8 mouse cellular contexts compared by ENCODE assay signal in the genomic region with DNA sequence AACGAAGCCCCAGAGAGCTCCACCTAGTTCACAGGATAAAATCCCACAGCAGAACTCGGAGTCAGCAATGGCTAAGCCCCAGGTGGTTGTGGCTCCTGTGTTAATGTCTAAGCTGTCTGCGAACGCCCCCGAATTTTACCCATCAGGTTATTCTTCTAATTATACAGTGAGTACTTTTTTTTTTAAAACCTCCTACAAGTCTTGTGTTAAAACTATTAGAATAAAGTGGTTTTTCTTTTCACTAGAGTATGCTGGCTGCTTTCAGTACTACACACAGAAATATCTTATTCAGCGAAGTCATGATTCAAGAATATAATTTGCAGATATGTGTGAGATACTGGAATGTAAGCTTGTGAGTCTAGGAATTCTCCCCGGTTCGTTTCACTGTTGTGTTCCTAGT. TPM values are rescaled to one million over a fixed set of nuclear protein-coding genes. Genes with fewer than 3 reads are reported as not detected.
DNase-seq lines count a peak whose midpoint lies in the region; ATAC-seq and TF ChIP-seq lines count a peak whose summit lies in the region.

No protein-coding gene starts in this region.

- H3K4me3 ChIP-seq in cerebellum, adult 2 months (replicated peaks; ENCODE audit: insufficient read depth, low read depth, low read length) = peak overlapping the region; percentile 30
- no peak overlapping the region for H3K4me3 ChIP-seq in testis, adult 2 months (ENCODE audit: control insufficient read depth, low read depth, low read length)
- H3K4me3 ChIP-seq in hindbrain, embryonic 16.5 days (ENCODE audit: low read length) = peak overlapping the region; percentile 99
- peak overlapping the region; percentile 99 for H3K4me3 ChIP-seq in liver, postnatal 0 days (ENCODE audit: low read depth, low read length)

- H3K9me3 ChIP-seq in hindbrain, embryonic 16.5 days (ENCODE audit: control insufficient read depth, low read length) = no peaks in the 10 kb centered on the region
- H3K9me3 ChIP-seq in liver, postnatal 0 days (ENCODE audit: low read length) = no peaks in the 10 kb centered on the region

- 10% methylated on average over 8 of the region's 8 CpGs for WGBS in cerebellum, adult 2 months
- WGBS in hindbrain, embryonic 16.5 days = 16% methylated on average over 8 of the region's 8 CpGs
- WGBS in liver, postnatal 0 days (ENCODE audit: insufficient replicate concordance) = 24% methylated on average over 8 of the region's 8 CpGs

- peak overlapping the region; percentile 98 for H3K9ac ChIP-seq in hindbrain, embryonic 16.5 days (ENCODE audit: low read depth, low read length)
- peak overlapping the region; percentile 98 for H3K9ac ChIP-seq in liver, postnatal 0 days (replicated peaks)

- H3K36me3 ChIP-seq in testis, adult 2 months (ENCODE audit: control insufficient read depth, insufficient read depth, low read length) = no peaks in the 10 kb centered on the region; the same call in 1 of the 2 replicates
- no peaks in the 10 kb centered on the region for H3K36me3 ChIP-seq in hindbrain, embryonic 16.5 days (ENCODE audit: control insufficient read depth, insufficient read depth, low read length)
- peaks cover 9% of the 10 kb centered on the region; the same call in 1 of the 2 replicates for H3K36me3 ChIP-seq in liver, postnatal 0 days (replicated peaks; ENCODE audit: insufficient read depth, low read length)

- H3K27me3 ChIP-seq in cerebellum, adult 2 months (ENCODE audit: control insufficient read depth, insufficient read depth, low read length) = no peaks in the 10 kb centered on the region
- H3K27me3 ChIP-seq in testis, adult 2 months (ENCODE audit: control insufficient read depth, insufficient read depth, low read length) = no peaks in the 10 kb centered on the region
- no peaks in the 10 kb centered on the region for H3K27me3 ChIP-seq in hindbrain, embryonic 16.5 days (replicated peaks; ENCODE audit: control insufficient read depth, insufficient read depth, low read length)
- no peaks in the 10 kb centered on the region for H3K27me3 ChIP-seq in liver, postnatal 0 days (ENCODE audit: insufficient read depth, low read length)

- ATAC-seq in cerebellum, adult (ENCODE audit: insufficient number of reproducible peaks, low FRiP score, low TSS enrichment) = no peak
- no peak for ATAC-seq in hindbrain, embryonic 16.5 days
- no peak for ATAC-seq in liver, postnatal 0 days
- no peak for ATAC-seq in frontal cortex, adult (ENCODE audit: low TSS enrichment)

- peaks cover 10% of the 10 kb centered on the region; the same call in 1 of the 2 replicates for H3K4me1 ChIP-seq in cerebellum, adult 2 months (ENCODE audit: control insufficient read depth, insufficient read depth, low read length)
- H3K4me1 ChIP-seq in testis, adult 2 months (ENCODE audit: control insufficient read depth, insufficient read depth, low read length) = no peaks in the 10 kb centered on the region; the same call in none of the 2 replicates
- peaks cover 14% of the 10 kb centered on the region for H3K4me1 ChIP-seq in hindbrain, embryonic 16.5 days (ENCODE audit: control insufficient read depth, insufficient read depth, low read depth, low read length)
- H3K4me1 ChIP-seq in liver, postnatal 0 days (ENCODE audit: insufficient read depth) = peaks cover 9% of the 10 kb centered on the region

- no peak overlapping the region for H3K27ac ChIP-seq in cerebellum, adult 2 months (ENCODE audit: insufficient read depth, low read length)
- peak overlapping the region; percentile 32; the same call in 1 of the 2 replicates for H3K27ac ChIP-seq in testis, adult 2 months (ENCODE audit: control insufficient read depth, insufficient read depth, low read depth, low read length)
- H3K27ac ChIP-seq in hindbrain, embryonic 16.5 days (ENCODE audit: low read depth, low read length) = no peak overlapping the region; the same call in 1 of the 2 replicates
- H3K27ac ChIP-seq in liver, postnatal 0 days (ENCODE audit: low read depth) = peak overlapping the region; percentile 97

- TF ChIP-seq POLR2A in cerebellum, adult 2 months (IDR thresholded peaks at IDR 0.05; ENCODE audit: borderline replicate concordance, insufficient read depth, low read length) = no peak
- no peak for TF ChIP-seq POLR2A in testis, adult 2 months (IDR thresholded peaks at IDR 0.05; ENCODE audit: control insufficient read depth, low read depth, low read length)

- H3K4me2 ChIP-seq in hindbrain, embryonic 16.5 days (ENCODE audit: low read length) = peak overlapping the region; percentile 76
- H3K4me2 ChIP-seq in liver, postnatal 0 days (ENCODE audit: low read depth, low read length) = peak overlapping the region; percentile 94

- DNase-seq in cerebellum, adult 2 months = peak in 1 of 2 experiments; percentile 11
- no peak for DNase-seq in testis, postnatal 10 days (ENCODE audit: low spot score)
- DNase-seq in liver, postnatal 0 days = no peak
- DNase-seq in lung, adult 18-20 months = no peak

- no peak for TF ChIP-seq EP300 in liver, postnatal 0 days (IDR thresholded peaks at IDR 0.05; ENCODE audit: low read depth)

- no peak for TF ChIP-seq CTCF in cerebellum, adult 2 months (IDR thresholded peaks at IDR 0.05; ENCODE audit: borderline replicate concordance, insufficient read depth, low read depth, low read length)
- TF ChIP-seq CTCF in testis, adult 2 months (IDR thresholded peaks at IDR 0.05; ENCODE audit: control insufficient read depth, insufficient read depth, insufficient replicate concordance, low read depth, low read length) = no peak
- no peak for TF ChIP-seq CTCF in liver, postnatal 0 days (IDR thresholded peaks at IDR 0.05; ENCODE audit: low read depth)

RNA-seq across cellular contexts. Expression of a gene that starts 1.8 kb away (rescaled TPM):
- polyA plus RNA-seq in cerebellum, adult 2 months (2012; rRNA removed) = 65.7 and 68.7 TPM in 2 replicates
- polyA plus RNA-seq in testis, adult 2 months (2012; rRNA removed) = 16.7 and 18.1 TPM in 2 replicates
- polyA plus RNA-seq in hindbrain, embryonic 16.5 days (2015; fragmentation: Nextera tagmentation; extraction: Ambion mirVana) = 127 and 130 TPM in 2 replicates
- polyA plus RNA-seq in liver, postnatal 0 days (2015; fragmentation: Nextera tagmentation; extraction: Ambion mirVana) = 34.1 and 39.7 TPM in 2 replicates

RNA-seq across cellular contexts. Expression of a gene that starts 32.4 kb away (rescaled TPM):
- polyA plus RNA-seq in cerebellum, adult 2 months (2012; rRNA removed) = 78.6 and 80.9 TPM in 2 replicates
- polyA plus RNA-seq in testis, adult 2 months (2012; rRNA removed) = 19.4 and 36.1 TPM in 2 replicates
- 65.9 and 75.3 TPM in 2 replicates for polyA plus RNA-seq in hindbrain, embryonic 16.5 days (2015; fragmentation: Nextera tagmentation; extraction: Ambion mirVana)
- 18.4 and 18.6 TPM in 2 replicates for polyA plus RNA-seq in liver, postnatal 0 days (2015; fragmentation: Nextera tagmentation; extraction: Ambion mirVana)

RNA-seq across cellular contexts. Expression of a gene that starts 57.7 kb away (rescaled TPM):
- 11.5 and 18.2 TPM in 2 replicates for polyA plus RNA-seq in cerebellum, adult 2 months (2012; rRNA removed)
- 302 and 309 TPM in 2 replicates for polyA plus RNA-seq in testis, adult 2 months (2012; rRNA removed)
- polyA plus RNA-seq in hindbrain, embryonic 16.5 days (2015; fragmentation: Nextera tagmentation; extraction: Ambion mirVana) = 3.1 and 4.0 TPM in 2 replicates
- polyA plus RNA-seq in liver, postnatal 0 days (2015; fragmentation: Nextera tagmentation; extraction: Ambion mirVana) = 0.72 and 0.91 TPM in 2 replicates

RNA-seq across cellular contexts. Expression of a gene that starts 58.0 kb away (rescaled TPM):
- polyA plus RNA-seq in cerebellum, adult 2 months (2012; rRNA removed) = 1.5 and 1.7 TPM in 2 replicates
- 154 and 184 TPM in 2 replicates for polyA plus RNA-seq in testis, adult 2 months (2012; rRNA removed)
- polyA plus RNA-seq in hindbrain, embryonic 16.5 days (2015; fragmentation: Nextera tagmentation; extraction: Ambion mirVana) = 1.4 and 1.6 TPM in 2 replicates
- polyA plus RNA-seq in liver, postnatal 0 days (2015; fragmentation: Nextera tagmentation; extraction: Ambion mirVana) = 0.41 and 0.77 TPM in 2 replicates

Comparison
In these comparisons a context has a peak if more than half of its experiments do, and no peak if none do; other contexts are left out.
1. H3K27ac ChIP-seq: peak in testis, adult 2 months (single experiment) and liver, postnatal 0 days (single experiment); none in cerebellum, adult 2 months (single experiment) and hindbrain, embryonic 16.5 days (single experiment).
2. RNA of a gene that starts 57.7 kb away (polyA plus RNA-seq): 302 to 309 TPM in testis, adult 2 months; 11.5 to 18.2 TPM in cerebellum, adult 2 months, 3.1 to 4.0 TPM in hindbrain, embryonic 16.5 days and 0.72 to 0.91 TPM in liver, postnatal 0 days; every median in the first group is over 10 times any median in the second.